Mouse (Mus musculus) liver, embryonic 14.5 days (tissue): ENCODE data around the gene Actn2. TPM values are rescaled to one million over a fixed set of nuclear protein-coding genes. Genes with fewer than 3 reads are reported as not detected.

Experiments
- ATAC-seq: fragments of 200-750 bp; cut with Nextera tagmentation; 2 replicates; pipeline ENCODE4 v1.8.0; 2017; ENCODE audit warnings: moderate number of reproducible peaks, mild to moderate bottlenecking, moderate library complexity; ENCODE audit not compliant: insufficient read depth
- DNase-seq, 3 experiments: peaks; one replicate each; pipeline ENCODE4 v3.0.0-alpha.2; 2012 to 2013; ENCODE audit warnings: low read depth in 3 of 3, low spot score in 3 of 3
- H3K27ac ChIP-seq: fragments of 300-500 bp; sonication (generic); 2 replicates; pipeline ENCODE4 v1.5.1; 2014; ENCODE audit warnings: moderate library complexity, mild to moderate bottlenecking, control low read depth, inconsistent platforms
- H3K27me3 ChIP-seq: fragments of 300-500 bp; sonication (generic); 2 replicates; pipeline ENCODE4 v1.6.1; 2014; ENCODE audit warnings: mild to moderate bottlenecking, low read length, moderate library complexity; ENCODE audit not compliant: control insufficient read depth, insufficient read depth
- H3K36me3 ChIP-seq: fragments of 300-500 bp; sonication (generic); replicated peaks from 2 replicates; pipeline ENCODE4 v1.6.1; 2014; ENCODE audit warnings: low read depth; ENCODE audit not compliant: control insufficient read depth, insufficient read depth
- H3K4me1 ChIP-seq, 2 experiments: fragments of 200-500 bp in 1 of 2; fragments of 300-500 bp in 1 of 2; sonication (generic) in 1 of 2; replicated peaks; 2 replicates each; pipeline ENCODE4 v1.6.1; 2012 to 2014; ENCODE audit warnings: antibody characterized with exemption in 1 of 2, inconsistent platforms in 1 of 2, low read length in 1 of 2; ENCODE audit not compliant: control insufficient read depth in 2 of 2, insufficient read depth in 2 of 2
- H3K4me2 ChIP-seq: fragments of 300-500 bp; sonication (generic); 2 replicates; pipeline ENCODE4 v1.6.1; 2014; ENCODE audit warnings: low read depth, mild to moderate bottlenecking, control low read depth, moderate library complexity
- H3K4me3 ChIP-seq, 2 experiments: fragments of 200-500 bp in 1 of 2; fragments of 300-500 bp in 1 of 2; sonication (generic) in 1 of 2; 2 replicates each; pipeline ENCODE4 v1.5.1; 2012 to 2014; ENCODE audit warnings: low read depth in 2 of 2, low read length in 2 of 2, mild to moderate bottlenecking in 2 of 2, control low read depth in 1 of 2, inconsistent platforms in 1 of 2, moderate library complexity in 1 of 2; ENCODE audit not compliant: insufficient read depth in 1 of 2
- H3K9ac ChIP-seq: fragments of 300-500 bp; sonication (generic); replicated peaks from 2 replicates; pipeline ENCODE4 v1.6.1; 2014; ENCODE audit warnings: mild to moderate bottlenecking, control low read depth, moderate library complexity
- H3K9me3 ChIP-seq: fragments of 300-500 bp; sonication (generic); 2 replicates; pipeline ENCODE4 v1.6.1; 2016; ENCODE audit warnings: low read length, mixed read lengths; ENCODE audit not compliant: control insufficient read depth
- CTCF ChIP-seq: IDR thresholded peaks from 2 replicates; pipeline ENCODE4 v1.5.1; 2016; ENCODE audit warnings: antibody characterized with exemption, low read depth, control low read depth
- EP300 ChIP-seq: IDR thresholded peaks from 2 replicates; pipeline ENCODE4 v1.6.1; 2016; ENCODE audit warnings: antibody characterized with exemption, low read depth
- WGBS: fragments of 180-500 bp; shearing (Covaris S2); extraction: QIAGEN DNeasy Blood & Tissue Kit; methylation state at CpG from one replicate; pipeline ENCODE4 v1.1.7; 2014; ENCODE audit not compliant: insufficient replicate concordance; 5-methylcytosine and 5-hydroxymethylcytosine counted together
- polyA plus RNA-seq, 2 experiments: library from polyadenylated mRNA; depleted of rRNA in 1 of 2; stranded (reverse) in 1 of 2; unstranded in 1 of 2; fragments of >200 nt; fragmentation: Nextera tagmentation in 1 of 2; extraction: Ambion mirVana in 1 of 2; gene quantifications; 2 replicates each; pipeline versions ENCODE4 v1.2.1 to v1.2.3; 2012 to 2014

The Actn2 gene
- polyA plus RNA-seq, 2 experiments, result 0.16 to 0.37 TPM

DNA sequence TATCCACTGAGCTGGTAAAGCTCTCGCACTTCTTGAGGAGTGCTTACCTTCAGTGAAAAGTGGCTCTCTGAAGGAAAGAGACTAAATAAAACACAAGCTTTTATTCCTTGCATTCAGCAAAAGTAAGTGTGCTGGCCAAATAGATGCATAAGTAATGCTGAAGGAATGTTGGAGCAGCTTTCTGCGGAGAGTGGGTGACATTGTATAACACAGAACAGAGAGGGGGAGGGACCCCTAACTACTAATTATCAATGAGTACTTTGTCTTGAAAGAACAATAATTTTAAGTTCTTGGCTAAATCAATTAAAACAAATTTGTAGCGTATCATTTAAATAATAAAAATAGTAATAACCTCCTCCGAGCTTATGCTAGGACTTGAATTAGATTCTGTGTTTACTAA, 29.2 kb downstream of the Actn2 start:
- no peaks in the 10 kb centered on the region for H3K4me1 ChIP-seq
- WGBS, result 74% methylated on average over 4 of the region's 4 CpGs
- H3K27ac ChIP-seq, result no peak overlapping the region
- H3K4me2 ChIP-seq, result no peak overlapping the region
- no peak overlapping the region for H3K9ac ChIP-seq
- no peaks in the 10 kb centered on the region for H3K27me3 ChIP-seq
- ATAC-seq (no peak), DNase-seq (no peak)
- no peak overlapping the region for H3K4me3 ChIP-seq
- no peaks in the 10 kb centered on the region for H3K36me3 ChIP-seq
- TF ChIP-seq CTCF (no peak), EP300 (no peak)
- no peaks in the 10 kb centered on the region for H3K9me3 ChIP-seq

DNA sequence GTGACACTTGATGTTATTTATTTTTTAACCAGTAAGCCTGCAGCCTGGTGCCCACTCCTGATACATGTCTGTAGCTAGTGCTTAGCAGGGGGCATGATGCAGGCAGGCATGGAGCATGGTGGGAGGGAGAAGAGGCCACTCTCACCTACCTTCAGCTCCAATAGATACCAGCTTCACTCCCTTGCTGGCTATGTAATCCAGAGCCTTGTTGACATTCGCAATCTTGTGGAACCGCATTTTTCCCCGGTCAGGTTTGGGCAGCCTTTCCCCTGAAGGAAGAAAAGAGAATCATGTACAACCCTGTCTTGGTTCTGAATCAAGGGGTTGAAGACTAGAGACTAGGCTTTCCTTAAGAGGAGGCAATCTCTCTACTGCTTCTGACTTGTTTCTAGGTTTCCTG, 31.1 kb downstream of the Actn2 start:
- H3K27me3 ChIP-seq, result no peaks in the 10 kb centered on the region
- TF ChIP-seq EP300 (no peak), CTCF (no peak)
- no peaks in the 10 kb centered on the region for H3K36me3 ChIP-seq
- no peaks in the 10 kb centered on the region for H3K9me3 ChIP-seq
- no peak overlapping the region for H3K4me2 ChIP-seq
- ATAC-seq (no peak), DNase-seq (no peak)
- H3K4me3 ChIP-seq, result no peak overlapping the region
- no peak overlapping the region for H3K9ac ChIP-seq
- H3K27ac ChIP-seq, result no peak overlapping the region
- 79% methylated on average over 3 of the region's 3 CpGs for WGBS
- H3K4me1 ChIP-seq, result no peaks in the 10 kb centered on the region

GRCm38 (mm10) chr13:12308878-12309277, 31.7 kb downstream of the Actn2 start:
- no peak for TF ChIP-seq CTCF
- no peak for TF ChIP-seq EP300
- ATAC-seq (no peak), DNase-seq (no peak)
- H3K9me3 ChIP-seq, result no peaks in the 10 kb centered on the region
- H3K4me1 ChIP-seq, result no peaks in the 10 kb centered on the region
- H3K9ac ChIP-seq, result no peak overlapping the region
- H3K36me3 ChIP-seq, result no peaks in the 10 kb centered on the region
- H3K4me3 ChIP-seq, result no peak overlapping the region
- no peak overlapping the region for H3K4me2 ChIP-seq
- no peaks in the 10 kb centered on the region for H3K27me3 ChIP-seq
- 72% methylated on average over 12 of the region's 12 CpGs for WGBS
- no peak overlapping the region for H3K27ac ChIP-seq

GRCm38 (mm10) chr13:12308473-12308872, 32.1 kb downstream of the Actn2 start:
- H3K4me3 ChIP-seq, result no peak overlapping the region
- no peaks in the 10 kb centered on the region for H3K9me3 ChIP-seq
- no peak overlapping the region for H3K4me2 ChIP-seq
- no peak overlapping the region for H3K27ac ChIP-seq
- ATAC-seq (no peak), DNase-seq (no peak)
- no peaks in the 10 kb centered on the region for H3K36me3 ChIP-seq
- no peak overlapping the region for H3K9ac ChIP-seq
- 78% methylated on average over 8 of the region's 8 CpGs for WGBS
- no peaks in the 10 kb centered on the region for H3K4me1 ChIP-seq
- no peaks in the 10 kb centered on the region for H3K27me3 ChIP-seq
- TF ChIP-seq CTCF (no peak), EP300 (no peak)

- Histone ChIP-seq H3K27ac (no peak overlapping the region), H3K27me3 (no peaks in the 10 kb centered on the region), H3K9ac (no peak overlapping the region), H3K9me3 (no peaks in the 10 kb centered on the region), H3K4me3 (no peak overlapping the region), H3K36me3 (no peaks in the 10 kb centered on the region), H3K4me2 (no peak overlapping the region), H3K4me1 (no peaks in the 10 kb centered on the region)
- WGBS, result 30% methylated on average over 4 of the region's 4 CpGs
- no peak for TF ChIP-seq CTCF
- no peak for TF ChIP-seq EP300
- no peak for DNase-seq
- no peak for ATAC-seq
These were observed 33.3 kb downstream of the Actn2 start for GRCm38 (mm10) chr13:12307286-12307685.
